Mouse (Mus musculus): Measurements from ENCODE around the gene Fabp3. TPM values are rescaled to one million over a fixed set of nuclear protein-coding genes. Genes with fewer than 3 reads are reported as not detected.

Fabp3 gene
- not detected in 2 replicates for total RNA-seq (2012; rRNA removed)
- polyA plus RNA-seq (2012; ENCODE audit: insufficient read depth in 1 of 2, insufficient read length in 2 of 2, low read depth in 1 of 2, low replicate concordance in 2 of 2, missing spikeins in 1 of 2), result under 1 TPM in 1 of 2 experiments, not detected in 1; 0.60 TPM

- H3K4me3 ChIP-seq (ENCODE audit: control insufficient read depth in 1 of 2, insufficient read depth in 1 of 2, low read depth in 2 of 2, low read length in 2 of 2), result no peak within 1 kb of the TSS
- no peaks in the 10 kb centered on the region for H3K4me1 ChIP-seq (ENCODE audit: control insufficient read depth in 1 of 2, insufficient read depth in 2 of 2, low read length in 2 of 2)
- no peak within 1 kb of the TSS for H3K27ac ChIP-seq (ENCODE audit: control insufficient read depth, low read depth, low read length)
- H3K9me3 ChIP-seq (replicated peaks; ENCODE audit: insufficient read depth, low read length), result no peaks in the 10 kb centered on the region
- no peaks in the 10 kb centered on the region for H3K79me2 ChIP-seq (ENCODE audit: control insufficient read depth, insufficient read depth, low read length, poor library complexity)
- H3K36me3 ChIP-seq (ENCODE audit: control insufficient read depth in 1 of 2, insufficient read depth in 2 of 2, low read length in 2 of 2), result no peaks in the 10 kb centered on the region
- no peak within 1 kb of the TSS for H3K9ac ChIP-seq (ENCODE audit: control insufficient read depth, low read depth, low read length, poor library complexity, severe bottlenecking)
- TF ChIP-seq POLR2A (IDR thresholded peaks at IDR 0.05; ENCODE audit: control insufficient read depth in 1 of 2, insufficient read depth in 1 of 2, low read depth in 1 of 2, low read length in 2 of 2, poor library complexity in 1 of 2) (peak in 1 of 2 experiments; percentile 20; a peak in 1 of 4 replicates), EP300 (IDR thresholded peaks at IDR 0.05; ENCODE audit: low read depth in 1 of 2, low read length in 2 of 2) (no peak)
- H3K27me3 ChIP-seq (ENCODE audit: control insufficient read depth in 1 of 2, insufficient read depth in 2 of 2, low read length in 2 of 2), result no peaks in the 10 kb centered on the region
- no peak for DNase-seq (ENCODE audit: low read depth, low spot score)
These were observed at the start of gene Fabp3, which contains the start of gene Gm10570 for GRCm38 (mm10) chr4:130308231-130309081. Gene Fabp3 (plus strand): TSS chr4:130308595. Gene Gm10570 (minus strand): TSS chr4:130308674.

DNA sequence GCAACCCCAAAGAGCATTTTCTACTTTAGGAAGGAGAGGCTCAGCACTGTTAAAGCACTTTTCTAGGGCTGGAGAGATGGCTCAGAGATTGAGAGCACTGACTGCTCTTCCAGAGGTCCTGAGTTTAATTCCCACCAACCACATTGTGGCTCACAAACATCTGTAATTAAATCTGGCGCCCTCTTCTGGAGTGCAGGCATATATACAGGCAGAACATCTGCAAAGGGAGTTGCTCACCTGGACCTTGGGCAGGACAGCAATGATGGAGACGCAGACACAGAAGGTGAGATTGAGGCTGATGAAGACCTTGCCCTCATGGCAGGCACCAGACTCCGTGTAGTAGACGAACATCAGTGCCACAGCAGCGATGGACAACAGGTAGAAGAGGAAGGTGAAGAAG is 48.0 kb upstream of the Fabp3 start:
- Histone ChIP-seq H3K4me3 (ENCODE audit: control insufficient read depth in 1 of 2, insufficient read depth in 1 of 2, low read depth in 2 of 2, low read length in 2 of 2) (no peak overlapping the region), H3K36me3 (ENCODE audit: control insufficient read depth in 1 of 2, insufficient read depth in 2 of 2, low read length in 2 of 2) (no peaks in the 10 kb centered on the region), H3K79me2 (ENCODE audit: control insufficient read depth, insufficient read depth, low read length, poor library complexity) (no peaks in the 10 kb centered on the region), H3K4me1 (ENCODE audit: control insufficient read depth in 1 of 2, insufficient read depth in 2 of 2, low read length in 2 of 2) (no peaks in the 10 kb centered on the region), H3K9me3 (replicated peaks; ENCODE audit: insufficient read depth, low read length) (no peaks in the 10 kb centered on the region), H3K27ac (ENCODE audit: control insufficient read depth, low read depth, low read length) (no peak overlapping the region), H3K9ac (ENCODE audit: control insufficient read depth, low read depth, low read length, poor library complexity, severe bottlenecking) (no peak overlapping the region), H3K27me3 (ENCODE audit: control insufficient read depth in 1 of 2, insufficient read depth in 2 of 2, low read length in 2 of 2) (no peaks in the 10 kb centered on the region)
- TF ChIP-seq MAZ (IDR thresholded peaks at IDR 0.05; ENCODE audit: low read depth, low read length) (no peak), CHD1 (IDR thresholded peaks at IDR 0.05; ENCODE audit: low read depth, low read length) (no peak), EP300 (IDR thresholded peaks at IDR 0.05; ENCODE audit: low read depth in 1 of 2, low read length in 2 of 2) (no peak), RAD21 (IDR thresholded peaks at IDR 0.05; ENCODE audit: low read depth, low read length) (peak; percentile 17), CTCF (IDR thresholded peaks at IDR 0.05 in 2 of 3, conservative IDR thresholded peaks at IDR 0.05 in 1 of 3; ENCODE audit: control insufficient read depth in 1 of 3, insufficient read depth in 1 of 3, low read depth in 2 of 3, low read length in 3 of 3, poor library complexity in 1 of 3, severe bottlenecking in 1 of 3) (peak; percentile 51 to 65 (median 60)), UBTF (IDR thresholded peaks at IDR 0.05; ENCODE audit: borderline replicate concordance, insufficient read depth, low read depth, low read length) (no peak), TCF12 (IDR thresholded peaks at IDR 0.05; ENCODE audit: low read depth, low read length) (no peak), SMC3 (IDR thresholded peaks at IDR 0.05; ENCODE audit: low read depth, low read length) (peak; percentile 63), GATA1 (IDR thresholded peaks at IDR 0.05; ENCODE audit: low read depth, low read length) (no peak)
- peak; percentile 46 for DNase-seq (ENCODE audit: low read depth, low spot score)

- TF ChIP-seq CHD1 (IDR thresholded peaks at IDR 0.05; ENCODE audit: low read depth, low read length), result no peak
- TF ChIP-seq ZC3H11A (IDR thresholded peaks at IDR 0.05; ENCODE audit: low read depth, low read length), result no peak
- TF ChIP-seq MAX (IDR thresholded peaks at IDR 0.05; ENCODE audit: low read length), result no peak
- TF ChIP-seq MAFK (IDR thresholded peaks at IDR 0.05; ENCODE audit: borderline replicate concordance, low read depth, low read length), result no peak
- TF ChIP-seq POLR2A (IDR thresholded peaks at IDR 0.05; ENCODE audit: control insufficient read depth in 1 of 2, insufficient read depth in 1 of 2, low read depth in 1 of 2, low read length in 2 of 2, poor library complexity in 1 of 2), result no peak
- Histone ChIP-seq H3K36me3 (ENCODE audit: control insufficient read depth in 1 of 2, insufficient read depth in 2 of 2, low read length in 2 of 2) (no peaks in the 10 kb centered on the region), H3K27me3 (ENCODE audit: control insufficient read depth in 1 of 2, insufficient read depth in 2 of 2, low read length in 2 of 2) (no peaks in the 10 kb centered on the region), H3K27ac (ENCODE audit: control insufficient read depth, low read depth, low read length) (no peak overlapping the region), H3K9ac (ENCODE audit: control insufficient read depth, low read depth, low read length, poor library complexity, severe bottlenecking) (no peak overlapping the region), H3K79me2 (ENCODE audit: control insufficient read depth, insufficient read depth, low read length, poor library complexity) (no peaks in the 10 kb centered on the region), H3K9me3 (replicated peaks; ENCODE audit: insufficient read depth, low read length) (no peaks in the 10 kb centered on the region), H3K4me1 (ENCODE audit: control insufficient read depth in 1 of 2, insufficient read depth in 2 of 2, low read length in 2 of 2) (peaks cover 0 to 7% of the 10 kb centered on the region in 2 experiments; a peak in 2 of 4 replicates), H3K4me3 (ENCODE audit: control insufficient read depth in 1 of 2, insufficient read depth in 1 of 2, low read depth in 2 of 2, low read length in 2 of 2) (no peak overlapping the region)
- DNase-seq (ENCODE audit: low read depth, low spot score), result no peak
These were observed 44.3 kb upstream of the Fabp3 start for GRCm38 (mm10) chr4:130264131-130264530.
